Mouse (Mus musculus): ENCODE results near the gene Ptp4a2.
"Not testable (repeated sequence)": the region's sequence is repeated elsewhere in the genome, so short reads cannot be mapped to it uniquely, and the experiment has no call there.

The Ptp4a2 gene

DNA sequence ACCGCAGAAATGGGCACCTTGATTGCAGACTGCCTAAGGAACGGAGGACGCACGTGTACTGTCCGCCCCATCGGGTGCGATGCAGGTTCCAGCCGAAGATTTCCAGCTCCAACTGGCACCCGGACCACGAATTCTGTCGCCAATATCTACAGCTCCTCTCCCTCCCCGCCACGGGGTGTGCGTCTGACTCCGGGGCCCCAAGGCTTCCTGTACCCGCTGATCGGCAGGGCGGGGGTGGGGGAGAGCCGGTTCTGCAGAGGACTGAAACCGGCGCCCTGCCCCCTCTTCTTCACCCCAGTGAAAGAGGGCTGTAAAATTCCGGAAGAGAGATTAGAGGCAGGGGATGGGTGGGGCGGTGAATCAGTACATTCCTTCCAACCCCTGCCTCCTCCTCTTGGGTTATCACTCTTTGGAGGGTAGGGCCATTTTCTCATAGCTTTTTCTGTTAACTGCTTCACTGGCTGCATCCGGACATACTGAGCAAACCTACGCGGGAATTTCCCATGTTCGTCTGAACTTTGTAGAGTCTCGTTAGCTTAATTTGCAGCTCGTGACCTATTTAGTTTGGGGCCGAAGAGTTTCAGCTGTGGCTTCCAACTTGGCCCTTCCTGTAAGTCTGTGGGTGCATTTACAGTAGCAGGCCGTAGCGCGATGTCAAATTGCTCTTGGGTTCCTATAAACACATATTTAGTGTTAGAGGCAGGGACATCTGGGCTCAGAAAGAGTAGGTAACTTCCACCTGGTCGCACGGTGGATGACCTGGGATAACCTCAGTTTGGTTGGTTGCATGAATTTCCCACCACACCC lies at the start of gene Ptp4a2:
Ptp4a2 (plus strand) TSS at position 422 of the 807 bp plus-strand sequence.
- DNase-seq (ENCODE audit: low spot score): peak; percentile 67

GRCm38 (mm10) chr4:129761606-129762005 lies 49.4 kb upstream of the Ptp4a2 start:
- DNase-seq (ENCODE audit: low spot score): no peak

- DNase-seq (ENCODE audit: low spot score): not testable (repeated sequence)
Measured at GRCm38 (mm10) chr4:129762496-129762895, 48.5 kb upstream of the Ptp4a2 start.

- DNase-seq (ENCODE audit: low spot score): no peak
Measured at GRCm38 (mm10) chr4:129765351-129765750, 45.7 kb upstream of the Ptp4a2 start.

DNA sequence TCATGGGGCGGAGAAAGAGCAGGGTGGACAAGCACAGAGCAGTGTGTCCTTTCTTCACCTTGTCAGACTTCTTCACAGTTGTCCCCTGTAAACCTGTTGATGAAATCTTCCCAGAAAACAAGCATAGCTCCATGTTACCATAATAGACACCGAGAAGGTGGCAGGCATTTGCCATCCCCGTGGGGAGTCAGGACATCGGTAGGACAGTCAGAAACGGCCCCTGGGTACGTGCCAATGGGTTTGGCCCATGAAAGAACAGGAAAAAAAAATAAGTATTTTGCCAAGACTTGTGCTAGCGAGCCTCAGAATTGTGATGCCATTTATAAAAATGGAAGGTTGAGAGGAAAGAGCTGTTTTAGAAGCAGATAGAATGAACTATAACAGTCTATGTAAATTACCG lies 43.2 kb upstream of the Ptp4a2 start:
- DNase-seq (ENCODE audit: low spot score): no peak

DNA sequence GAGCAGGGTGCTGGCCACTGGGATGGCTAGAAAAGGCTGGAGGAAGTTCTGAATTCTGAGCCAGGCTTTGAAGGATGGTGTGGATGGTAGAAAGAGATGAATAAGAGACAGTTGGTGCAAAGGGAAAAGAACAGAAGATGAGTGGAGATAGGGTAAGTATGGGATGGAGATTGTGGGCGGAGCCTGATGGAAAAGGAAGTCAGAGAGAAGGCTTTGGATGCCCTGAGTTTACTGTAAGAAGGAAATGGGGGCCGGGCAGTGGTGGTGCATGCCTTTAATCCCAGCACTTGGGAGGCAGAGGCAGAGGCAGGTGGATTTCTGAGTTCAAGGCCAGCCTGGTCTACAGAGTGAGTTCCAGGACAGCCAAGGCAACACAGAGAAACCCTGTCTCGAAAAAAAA lies 42.3 kb upstream of the Ptp4a2 start:
- DNase-seq (ENCODE audit: low spot score): not testable (repeated sequence)

DNA sequence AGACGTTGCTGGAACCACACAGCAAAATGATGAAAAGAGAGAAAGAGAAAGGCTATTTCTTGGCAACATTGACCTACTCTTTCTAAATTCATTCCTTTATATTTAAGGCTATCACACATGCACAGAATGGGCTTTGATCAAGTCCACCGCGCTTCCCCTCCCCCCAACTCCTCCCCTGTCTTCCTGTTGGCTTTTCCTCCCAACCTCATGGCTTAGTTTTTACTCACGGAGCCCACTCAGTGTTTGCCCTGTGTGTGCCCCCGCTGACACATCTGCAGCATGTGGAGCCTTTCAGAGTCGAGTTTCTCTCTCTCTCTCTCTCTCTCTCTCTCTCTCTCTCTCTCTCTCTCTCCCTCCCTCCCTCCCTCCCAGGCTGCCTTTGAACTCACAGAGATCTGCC lies 40.4 kb upstream of the Ptp4a2 start:
- DNase-seq (ENCODE audit: low spot score): no peak

DNA sequence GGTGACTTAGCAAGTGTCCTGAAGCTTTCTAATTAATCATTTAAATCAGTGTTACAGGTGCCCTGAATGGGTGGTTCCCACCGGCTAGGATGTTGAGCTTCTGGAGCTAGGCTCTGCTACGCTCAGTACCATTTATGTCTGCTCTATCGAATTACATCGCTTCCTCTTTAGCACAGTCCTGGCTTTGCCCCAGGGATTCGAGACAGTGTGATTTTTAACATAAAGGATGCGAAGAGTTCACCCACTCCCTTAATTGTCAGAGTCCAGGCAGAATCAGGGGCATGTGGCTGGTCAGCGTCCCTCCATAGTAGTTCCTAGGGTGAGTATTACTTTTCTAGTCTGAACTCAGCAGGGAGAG lies 39.7 kb upstream of the Ptp4a2 start:
- DNase-seq (ENCODE audit: low spot score): no peak

DNA sequence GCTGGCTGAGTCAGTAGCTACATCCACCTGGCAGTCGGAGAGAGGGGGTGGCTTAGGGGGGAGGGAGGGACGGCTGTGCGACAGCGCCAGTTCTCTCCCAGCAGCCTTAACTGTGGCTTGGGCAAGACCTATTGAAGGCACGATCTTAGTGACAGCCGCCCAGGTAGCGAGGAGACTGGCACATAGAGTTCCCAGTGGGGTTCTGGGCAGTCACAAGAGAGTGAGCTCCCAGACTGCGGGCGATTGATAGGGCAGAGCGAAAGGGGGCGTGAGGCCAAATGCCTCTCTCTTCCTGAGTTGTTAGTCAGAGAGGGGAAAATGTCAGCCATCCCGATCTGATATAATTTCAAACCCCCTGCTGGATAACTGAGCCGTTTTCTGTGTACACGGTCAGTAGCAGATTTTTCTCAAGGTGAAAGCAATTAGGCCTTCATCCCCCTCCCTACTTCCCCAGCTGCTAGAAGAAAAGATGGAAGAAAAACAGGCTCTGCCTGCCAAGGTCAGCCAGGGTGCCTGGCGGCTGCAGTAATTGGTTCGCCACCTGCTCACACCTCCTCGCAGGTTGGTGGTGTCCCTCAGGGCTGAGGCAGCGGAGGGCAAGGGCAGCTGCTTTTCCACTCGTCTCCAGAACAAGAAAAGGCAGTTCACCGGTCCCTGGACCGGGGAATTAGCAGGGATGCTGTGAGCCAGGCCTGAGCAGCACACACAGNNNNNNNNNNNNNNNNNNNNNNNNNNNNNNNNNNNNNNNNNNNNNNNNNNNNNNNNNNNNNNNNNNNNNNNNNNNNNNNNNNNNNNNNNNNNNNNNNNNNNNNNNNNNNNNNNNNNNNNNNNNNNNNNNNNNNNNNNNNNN lies 39.1 kb upstream of the Ptp4a2 start:
- no peak for DNase-seq (ENCODE audit: low spot score)

DNA sequence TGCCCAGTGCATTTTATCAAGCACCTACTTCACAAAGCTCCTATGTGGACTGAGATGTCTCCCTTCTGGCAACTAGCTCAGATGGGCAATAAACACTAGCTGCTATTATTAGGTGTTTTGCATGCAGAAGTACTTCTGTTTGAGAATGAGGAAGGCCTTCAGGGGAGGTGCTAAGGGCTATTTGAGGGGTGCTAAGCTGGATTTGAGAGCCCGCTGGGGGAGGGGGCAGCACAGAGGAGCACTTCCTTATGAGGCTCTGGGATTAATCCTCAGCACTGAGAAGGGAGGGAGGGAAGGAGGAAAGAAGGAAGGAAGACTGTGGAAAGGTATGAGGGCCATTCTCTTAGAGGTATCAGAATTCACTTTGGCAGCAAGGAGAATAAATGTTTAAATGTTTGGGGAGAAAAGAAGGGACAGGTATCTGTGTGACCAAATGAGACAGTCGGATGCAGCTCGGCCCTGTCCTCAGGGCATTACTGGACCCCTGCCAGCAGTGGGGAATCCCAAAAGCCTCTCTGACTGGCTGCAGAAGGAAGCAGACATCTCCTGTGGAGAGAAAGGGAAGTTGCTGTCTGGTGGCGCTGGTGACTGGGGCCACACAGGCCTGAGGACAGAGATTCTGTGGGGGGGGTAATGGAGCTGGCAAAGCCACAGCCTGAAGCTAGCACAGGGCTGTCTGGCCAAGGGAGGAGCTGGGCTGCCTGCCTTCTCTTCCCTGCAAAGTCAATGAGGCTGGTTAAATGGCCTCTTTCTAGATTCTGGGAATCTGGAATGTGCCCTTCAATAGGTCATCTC lies 28.9 kb upstream of the Ptp4a2 start:
- DNase-seq (ENCODE audit: low spot score): no peak

GRCm38 (mm10) chr4:129782857-129783331 lies 28.1 kb upstream of the Ptp4a2 start:
- DNase-seq (ENCODE audit: low spot score): no peak

DNA sequence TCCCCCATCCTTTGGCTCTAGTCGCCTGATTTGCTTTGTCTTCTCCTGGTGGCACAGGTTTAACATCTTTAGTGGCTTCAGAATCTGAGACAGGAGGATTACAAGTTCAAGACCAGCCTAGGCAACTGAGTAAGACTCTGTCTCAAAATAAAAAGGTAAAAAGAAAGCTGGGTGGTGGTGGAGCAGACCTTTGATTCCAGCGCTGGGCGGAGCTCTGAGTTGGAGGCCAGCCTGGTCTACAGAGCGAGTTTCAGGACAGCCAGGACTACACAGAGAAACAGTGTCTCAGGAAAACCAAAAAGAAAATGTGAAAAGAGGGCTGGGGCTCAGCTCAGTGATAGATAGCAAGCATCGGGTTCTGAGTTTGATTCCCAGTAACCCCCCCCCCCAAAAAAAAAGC lies 27.5 kb upstream of the Ptp4a2 start:
- DNase-seq (ENCODE audit: low spot score): no peak

DNA sequence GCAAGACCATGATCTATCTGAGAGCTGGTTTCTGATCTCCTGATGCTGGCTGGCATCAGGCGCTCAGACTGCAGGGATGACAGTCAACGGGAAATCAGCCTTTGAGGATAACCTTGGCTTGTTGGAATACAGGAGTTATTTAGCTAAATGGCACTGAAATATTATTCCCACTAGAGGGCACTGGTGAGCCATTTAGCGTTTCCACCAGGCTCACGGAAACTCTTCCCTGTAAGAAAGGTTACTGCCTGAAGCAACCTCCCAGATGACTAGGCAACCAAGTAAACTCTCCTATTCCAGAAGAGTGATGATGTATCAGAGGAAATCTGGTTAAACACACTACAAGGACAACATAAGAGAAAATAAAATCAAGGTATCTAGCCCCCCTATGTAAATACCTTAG lies 25.8 kb upstream of the Ptp4a2 start:
- DNase-seq (ENCODE audit: low spot score): peak; percentile 40

GRCm38 (mm10) chr4:129788693-129789092 lies 22.3 kb upstream of the Ptp4a2 start:
- no peak for DNase-seq (ENCODE audit: low spot score)

GRCm38 (mm10) chr4:129789635-129790034 lies 21.4 kb upstream of the Ptp4a2 start:
- no peak for DNase-seq (ENCODE audit: low spot score)

DNA sequence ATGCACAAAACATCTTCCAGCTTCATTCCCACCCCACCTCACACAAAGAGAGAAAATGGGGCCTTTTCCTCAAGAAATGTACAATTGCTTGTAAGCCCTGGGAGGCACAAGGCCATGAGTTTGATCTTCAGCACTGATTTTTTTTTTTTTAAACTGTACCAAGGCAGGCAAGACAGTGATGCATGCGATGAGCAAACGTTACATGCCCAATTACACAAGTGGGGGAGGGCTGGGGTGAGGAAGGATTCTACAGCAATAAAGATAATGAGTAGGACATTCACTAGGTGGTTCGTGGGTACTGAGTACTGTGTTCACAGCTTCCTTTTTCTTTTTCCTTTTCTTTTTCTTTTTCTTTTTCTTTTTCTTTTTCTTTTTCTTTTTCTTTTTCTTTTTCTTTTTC lies 20.5 kb upstream of the Ptp4a2 start:
- no peak for DNase-seq (ENCODE audit: low spot score)

GRCm38 (mm10) chr4:129791399-129791798 lies 19.6 kb upstream of the Ptp4a2 start:
- no peak for DNase-seq (ENCODE audit: low spot score)

GRCm38 (mm10) chr4:129792666-129793202 lies 18.3 kb upstream of the Ptp4a2 start:
- DNase-seq (ENCODE audit: low spot score): no peak

- peak; percentile 31 for DNase-seq (ENCODE audit: low spot score)
Measured at GRCm38 (mm10) chr4:129793713-129794329, 17.2 kb upstream of the Ptp4a2 start.

DNA sequence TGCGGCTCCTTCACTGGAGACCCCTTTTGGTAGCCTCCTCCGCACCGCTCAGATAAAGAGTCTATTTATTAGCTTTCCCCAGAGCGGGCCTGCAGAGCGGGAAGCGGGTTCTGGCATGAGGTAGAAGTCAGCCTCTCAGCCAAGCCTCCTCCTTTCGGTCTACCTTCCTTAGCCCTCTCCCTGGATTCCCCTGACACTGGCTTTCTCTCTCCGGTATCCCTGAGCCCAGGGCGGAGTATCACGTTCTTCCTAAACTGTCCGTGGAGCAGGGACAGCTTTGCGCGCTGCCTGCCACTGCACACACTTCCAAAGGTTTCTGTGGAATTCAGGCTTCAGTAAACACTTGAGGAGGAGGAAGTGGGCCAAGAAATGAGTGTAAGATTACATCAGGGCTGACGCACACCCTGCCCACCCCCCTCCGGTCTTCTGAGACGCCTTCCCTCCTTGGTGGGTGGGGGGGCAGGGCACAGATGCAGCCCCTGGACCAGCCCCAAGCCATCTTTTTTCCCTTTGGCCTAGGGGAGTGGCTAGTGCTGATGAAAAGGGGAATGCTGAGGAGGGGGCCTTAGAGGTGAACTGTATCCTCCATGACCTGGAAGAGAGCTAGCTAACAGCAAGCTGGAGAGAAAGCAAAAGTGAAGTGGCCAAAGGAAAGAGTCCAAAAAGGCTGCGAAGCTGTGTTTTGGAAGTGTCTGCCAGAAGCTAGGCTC lies 15.7 kb upstream of the Ptp4a2 start:
- no peak for DNase-seq (ENCODE audit: low spot score)

- no peak for DNase-seq (ENCODE audit: low spot score)
Measured at GRCm38 (mm10) chr4:129795861-129796260, 15.2 kb upstream of the Ptp4a2 start.

Measured in spleen, adult 12 weeks (tissue).